Mouse (Mus musculus) neural tube, embryonic 10.5 days (tissue): ENCODE data around the gene Tbxas1.

ENCODE experiments used
- DNase-seq: peaks from one replicate; pipeline ENCODE4 v3.0.0-alpha.2; 2017; ENCODE audit warnings: low spot score; ENCODE audit errors: extremely low spot score

Gene Tbxas1

GRCm38 (mm10) chr6:39117584-39118455, 242.6 kb downstream of the Tbxas1 start, which contains the start of gene Parp12:
Parp12 (minus strand) TSS chr6:39118349.
- peak; percentile 72 for DNase-seq

GRCm38 (mm10) chr6:39118456-39118881, 243.3 kb downstream of the Tbxas1 start:
- peak; percentile 28 for DNase-seq

GRCm38 (mm10) chr6:39120685-39121084, 245.5 kb downstream of the Tbxas1 start:
- no peak for DNase-seq

- no peak for DNase-seq
Observed at GRCm38 (mm10) chr6:39124719-39125118, 249.5 kb downstream of the Tbxas1 start.

GRCm38 (mm10) chr6:39131480-39131879, 256.3 kb downstream of the Tbxas1 start:
- no peak for DNase-seq

- DNase-seq: no peak
Observed at GRCm38 (mm10) chr6:39132556-39132955, 257.4 kb downstream of the Tbxas1 start.
